Mouse (Mus musculus): ENCODE measurements around the gene AL732309.1.

Gene AL732309.1

DNA sequence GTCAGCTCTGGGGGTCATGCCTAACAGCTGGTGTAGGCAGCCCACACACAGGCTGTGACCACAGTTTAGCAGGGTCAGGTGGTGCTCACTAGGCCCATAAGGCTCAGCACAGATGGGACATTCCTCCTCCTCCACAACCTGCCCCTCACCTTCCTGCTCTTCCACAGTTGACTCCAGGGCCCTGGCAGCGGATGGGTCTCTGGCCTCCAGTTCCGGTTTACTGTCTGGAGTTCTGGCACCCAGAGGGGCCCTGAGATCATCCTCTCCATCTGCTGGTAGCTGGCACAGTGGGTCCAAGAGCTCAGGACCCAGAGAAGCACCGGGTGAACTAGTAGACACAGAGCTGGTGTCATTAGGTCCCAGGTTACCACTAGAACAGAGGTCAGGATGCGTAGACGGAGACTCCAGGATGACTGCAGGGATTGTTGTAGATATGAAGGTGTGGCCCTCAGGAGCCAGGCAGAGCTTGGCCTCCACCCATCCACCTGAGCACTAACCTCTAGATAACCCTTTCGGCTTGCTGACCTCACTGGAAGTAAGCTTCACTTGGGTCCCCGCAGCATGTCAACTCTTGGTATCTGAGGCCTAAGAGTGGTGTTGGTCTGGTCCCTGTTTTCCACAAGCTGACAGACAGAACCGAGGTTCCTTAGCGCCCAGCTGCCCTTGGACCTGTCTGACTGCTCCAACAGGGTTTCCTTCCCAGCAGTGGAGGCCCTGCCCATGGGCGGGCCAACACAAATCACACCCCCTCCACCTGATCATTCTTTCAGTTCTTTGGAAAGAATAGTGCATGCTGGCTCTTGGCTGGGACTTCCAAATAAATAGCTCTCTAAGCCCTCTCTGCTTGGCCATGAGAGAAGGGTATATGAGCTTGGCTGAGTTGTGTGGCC, at the start of gene AL732309.1:
AL732309.1 (minus strand) TSS at position 681 of the 890 bp plus-strand sequence.
- DNase-seq (ENCODE audit: low read depth, low spot score) = no peak

DNA sequence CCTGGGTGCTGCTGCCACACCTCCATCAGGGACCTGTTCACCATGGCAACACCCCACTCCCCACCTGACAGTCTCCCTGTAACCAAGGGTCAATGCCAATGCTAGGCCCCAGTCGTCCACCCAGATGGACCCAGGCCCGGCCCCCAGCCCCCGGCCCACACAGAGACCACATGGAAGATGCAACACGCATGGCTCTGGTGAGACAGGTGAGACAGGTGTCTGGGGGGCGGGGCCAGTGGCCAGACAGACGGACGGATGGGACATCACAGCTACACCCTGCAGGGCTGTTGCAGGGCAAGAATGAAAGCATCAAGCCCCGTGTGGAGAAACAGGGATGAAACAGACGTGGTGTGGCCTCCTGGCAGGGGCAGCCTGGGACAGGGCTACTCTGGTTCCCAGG, 47.0 kb upstream of the AL732309.1 start:
- no peak for DNase-seq (ENCODE audit: low read depth, low spot score)

DNA sequence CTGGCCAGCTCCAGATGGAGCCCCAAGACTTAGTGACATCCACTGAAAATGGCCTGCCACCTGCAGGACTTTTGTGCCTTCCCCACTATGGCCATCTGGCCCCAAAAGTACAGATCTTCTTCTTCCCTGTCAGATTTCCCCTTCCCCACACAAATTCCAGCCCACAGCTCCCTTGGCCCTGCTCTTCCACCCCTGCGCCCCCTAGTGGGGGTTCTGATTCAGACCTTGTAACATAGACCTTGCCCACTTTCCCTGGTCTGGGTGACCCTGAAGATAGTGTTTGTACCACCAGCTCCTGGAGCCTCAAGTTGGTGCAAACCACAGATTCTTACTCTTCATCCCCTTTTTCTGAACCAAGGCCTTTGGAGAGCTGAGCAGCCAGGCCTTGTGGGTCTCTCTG, 46.2 kb upstream of the AL732309.1 start:
- peak; percentile 57 for DNase-seq (ENCODE audit: low read depth, low spot score)

DNA sequence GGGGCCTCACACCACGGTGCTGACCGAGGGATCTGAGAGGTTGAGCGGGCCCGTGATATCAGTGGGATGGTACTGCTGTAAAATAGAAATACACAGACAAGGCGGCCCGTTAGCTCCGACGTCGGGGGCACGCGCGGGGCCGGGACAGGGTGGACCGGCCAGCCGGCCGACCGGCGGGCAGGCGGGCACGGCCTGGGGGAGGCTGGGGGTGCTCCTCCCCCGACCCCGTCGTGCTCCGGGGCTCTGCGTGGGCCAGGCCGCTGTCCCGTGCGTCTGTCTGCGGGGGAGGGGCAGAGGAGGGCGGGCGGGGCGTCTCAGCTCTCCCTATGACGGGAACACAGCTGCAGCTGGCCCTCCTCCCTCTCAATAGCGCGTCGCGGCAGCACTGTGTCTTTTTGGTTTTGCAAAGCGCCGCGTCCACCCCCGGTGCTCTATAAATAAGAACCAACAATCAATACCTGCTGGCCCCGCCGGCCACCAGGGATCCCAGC, 45.4 kb upstream of the AL732309.1 start:
- no peak for DNase-seq (ENCODE audit: low read depth, low spot score)

DNA sequence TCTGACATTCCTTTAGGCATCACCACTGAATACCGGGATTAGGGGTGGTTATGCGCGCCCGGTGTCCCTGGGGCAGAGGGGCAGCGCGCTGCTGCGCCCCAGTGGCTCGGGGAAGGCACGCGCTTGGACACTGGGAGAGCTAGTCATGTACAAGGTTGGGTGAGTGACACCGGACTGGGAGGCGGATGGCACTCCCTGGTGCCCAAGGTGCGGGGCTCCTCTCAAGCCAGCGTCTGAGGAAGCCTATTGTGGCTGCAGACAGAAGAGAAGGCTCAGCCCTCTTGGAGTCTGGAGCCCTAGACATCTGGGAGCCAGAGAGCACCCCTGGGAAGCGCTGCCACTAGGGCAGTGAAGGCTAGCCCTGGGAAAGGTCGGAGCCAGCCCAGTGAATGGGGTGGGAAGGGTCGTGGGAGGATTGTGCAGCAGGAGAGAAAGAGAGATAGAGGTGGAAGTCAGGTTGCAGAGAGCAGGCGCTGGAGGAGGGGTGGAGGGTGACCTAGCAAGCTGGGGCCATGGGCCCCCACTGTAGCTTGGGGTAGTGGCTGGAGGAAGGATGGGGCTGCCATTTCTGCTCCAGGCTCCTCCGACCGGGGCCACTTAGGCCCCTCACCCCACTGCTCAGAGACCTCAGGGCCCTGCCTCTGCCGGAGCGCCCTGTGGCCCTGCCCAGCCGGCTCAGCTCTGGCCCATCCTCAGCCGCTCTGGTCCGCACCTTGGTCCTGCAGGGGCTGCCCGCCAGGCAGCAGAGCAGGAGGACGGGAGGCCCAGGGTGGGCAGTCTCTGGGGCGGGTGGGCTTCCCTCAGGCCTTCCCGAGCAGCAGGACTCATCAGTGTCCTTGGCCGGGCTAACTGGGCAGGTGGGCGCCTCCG, 44.8 kb upstream of the AL732309.1 start:
- DNase-seq (ENCODE audit: low read depth, low spot score) = no peak

DNA sequence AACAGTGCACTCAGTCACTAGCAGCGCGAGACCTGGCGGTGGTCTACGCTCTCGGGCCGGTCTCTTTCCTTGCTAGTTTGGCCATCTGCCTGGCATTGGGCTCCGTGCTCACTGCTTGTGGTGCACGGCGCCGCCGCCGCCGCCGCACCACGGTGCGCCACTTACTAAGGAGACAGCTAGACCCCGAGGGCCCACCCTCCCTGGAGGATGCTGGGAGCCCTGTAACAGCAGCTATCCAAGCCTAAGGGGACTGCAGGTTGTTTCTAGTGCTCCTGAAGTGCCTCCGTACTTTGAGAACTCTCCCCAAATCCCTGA, 44.1 kb upstream of the AL732309.1 start:
- DNase-seq (ENCODE audit: low read depth, low spot score) = no peak

DNA sequence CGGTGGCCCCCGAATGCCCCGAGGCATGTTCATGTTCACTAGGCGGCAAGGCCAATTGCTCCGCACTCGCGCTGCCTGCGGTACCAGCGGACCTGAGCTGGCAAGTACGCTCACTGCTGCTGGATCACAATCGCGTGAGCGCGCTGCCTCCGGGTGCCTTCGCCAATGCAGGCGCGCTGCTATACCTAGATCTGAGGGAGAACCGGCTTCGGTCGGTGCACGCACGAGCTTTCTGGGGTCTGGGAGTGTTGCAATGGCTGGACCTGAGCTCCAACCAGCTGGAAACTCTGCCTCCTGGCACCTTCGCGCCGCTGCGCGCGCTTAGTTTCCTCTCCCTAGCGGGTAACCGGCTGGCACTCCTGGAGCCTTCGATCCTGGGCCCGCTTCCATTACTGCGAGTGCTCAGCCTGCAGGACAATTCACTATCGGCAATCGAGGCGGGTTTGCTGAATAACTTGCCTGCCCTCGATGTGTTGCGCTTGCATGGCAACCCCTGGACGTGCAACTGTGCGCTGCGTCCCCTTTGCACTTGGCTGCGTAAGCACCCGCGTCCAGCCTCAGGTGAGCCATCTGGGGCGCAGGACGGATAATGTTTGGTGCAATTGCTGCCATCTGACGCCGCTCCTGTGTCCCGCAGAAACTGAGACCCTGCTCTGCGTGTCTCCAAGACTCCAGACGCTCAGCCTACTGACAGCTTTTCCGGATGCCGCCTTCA, 43.6 kb upstream of the AL732309.1 start:
- DNase-seq (ENCODE audit: low read depth, low spot score) = no peak

DNA sequence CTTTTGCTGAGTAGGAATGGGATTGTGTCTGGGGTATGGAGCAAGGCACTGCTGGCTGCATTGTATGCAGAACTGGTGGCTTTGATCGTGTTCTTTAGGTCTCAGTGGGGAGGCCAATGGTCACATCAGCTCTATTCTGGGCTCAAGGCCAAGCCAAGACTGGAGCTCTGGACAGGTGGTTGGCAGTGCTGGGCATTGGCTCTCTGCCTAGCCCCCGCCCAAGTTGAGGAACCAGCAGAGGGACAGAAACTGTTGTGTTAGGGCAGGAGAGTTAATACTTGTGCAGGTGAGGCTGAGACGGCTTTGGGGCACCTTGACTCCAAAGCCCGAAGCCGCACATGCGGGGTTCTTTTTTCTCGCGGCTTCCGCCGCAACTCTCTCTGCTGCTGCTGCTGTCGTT, 43.0 kb upstream of the AL732309.1 start, which contains the start of gene Lrrc26:
Lrrc26 (plus strand) TSS at position 265 of the 400 bp plus-strand sequence.
- no peak for DNase-seq (ENCODE audit: low read depth, low spot score)

DNA sequence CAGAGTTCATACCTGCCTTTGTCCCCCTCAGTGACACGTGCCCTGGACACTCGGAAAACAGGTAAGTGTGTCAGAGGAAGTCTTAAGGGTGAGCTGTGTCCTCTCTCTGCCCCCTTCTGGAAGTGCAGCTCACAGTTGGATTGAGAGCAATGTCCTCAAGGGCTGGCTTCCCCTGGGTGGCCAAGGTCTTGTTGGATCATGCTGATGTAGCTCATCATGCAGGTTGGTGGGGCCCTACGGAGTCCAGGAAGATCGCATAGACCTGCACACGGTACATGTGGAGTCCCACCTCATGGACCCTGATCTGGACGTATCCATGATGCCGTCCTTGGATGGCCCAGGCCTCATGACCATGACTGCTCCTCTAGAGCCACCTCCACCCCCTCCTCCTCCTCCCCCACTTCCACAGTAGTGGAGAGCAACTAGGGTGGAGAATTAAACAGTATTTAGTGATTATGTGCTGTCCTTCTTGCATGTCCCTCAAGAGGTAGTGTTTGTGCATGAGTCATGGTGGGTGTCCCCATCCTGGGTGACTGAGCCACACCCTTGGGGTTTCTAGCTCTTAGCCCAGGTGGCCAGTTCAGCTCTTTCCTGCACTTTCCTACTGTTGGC, 42.2 kb upstream of the AL732309.1 start:
- DNase-seq (ENCODE audit: low read depth, low spot score) = no peak

DNA sequence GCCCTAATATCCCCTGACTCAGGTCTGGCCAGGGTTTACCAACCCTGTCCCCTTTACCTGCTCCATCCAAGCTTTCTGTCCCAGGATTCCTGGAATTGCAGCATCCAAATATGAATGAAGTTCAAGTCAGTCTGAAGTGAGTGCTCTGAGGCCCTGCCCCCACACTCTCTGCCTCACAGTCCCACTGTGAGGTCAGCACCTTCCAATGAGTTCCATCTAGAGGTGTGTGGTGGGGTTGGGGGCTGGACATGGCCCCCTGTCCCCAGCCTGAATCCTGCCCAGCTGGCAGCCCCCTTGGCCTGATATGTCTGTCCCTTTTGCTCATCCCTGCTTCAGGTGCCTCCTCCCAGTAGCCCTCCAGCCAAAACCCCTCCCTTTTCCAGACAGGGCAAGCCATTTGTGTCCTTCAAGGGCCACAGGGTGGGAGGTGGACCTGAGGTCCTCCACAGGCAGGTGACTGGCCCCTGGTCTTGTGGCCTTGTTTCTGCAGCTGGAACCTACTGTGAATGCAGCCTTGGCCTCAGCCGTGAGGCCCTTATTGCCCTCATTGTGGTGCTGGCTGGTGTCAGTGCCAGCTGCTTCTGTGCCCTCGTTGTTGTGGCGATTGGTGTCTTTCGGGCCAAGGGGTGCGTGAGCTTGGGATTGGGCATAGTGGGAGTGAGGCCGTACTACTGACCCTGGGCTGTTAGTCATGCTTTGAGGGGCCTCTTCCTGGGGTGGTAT, 41.4 kb upstream of the AL732309.1 start, which contains the start of gene Tmem210:
Tmem210 (plus strand) TSS at position 219 of the 723 bp plus-strand sequence.
- no peak for DNase-seq (ENCODE audit: low read depth, low spot score)

DNA sequence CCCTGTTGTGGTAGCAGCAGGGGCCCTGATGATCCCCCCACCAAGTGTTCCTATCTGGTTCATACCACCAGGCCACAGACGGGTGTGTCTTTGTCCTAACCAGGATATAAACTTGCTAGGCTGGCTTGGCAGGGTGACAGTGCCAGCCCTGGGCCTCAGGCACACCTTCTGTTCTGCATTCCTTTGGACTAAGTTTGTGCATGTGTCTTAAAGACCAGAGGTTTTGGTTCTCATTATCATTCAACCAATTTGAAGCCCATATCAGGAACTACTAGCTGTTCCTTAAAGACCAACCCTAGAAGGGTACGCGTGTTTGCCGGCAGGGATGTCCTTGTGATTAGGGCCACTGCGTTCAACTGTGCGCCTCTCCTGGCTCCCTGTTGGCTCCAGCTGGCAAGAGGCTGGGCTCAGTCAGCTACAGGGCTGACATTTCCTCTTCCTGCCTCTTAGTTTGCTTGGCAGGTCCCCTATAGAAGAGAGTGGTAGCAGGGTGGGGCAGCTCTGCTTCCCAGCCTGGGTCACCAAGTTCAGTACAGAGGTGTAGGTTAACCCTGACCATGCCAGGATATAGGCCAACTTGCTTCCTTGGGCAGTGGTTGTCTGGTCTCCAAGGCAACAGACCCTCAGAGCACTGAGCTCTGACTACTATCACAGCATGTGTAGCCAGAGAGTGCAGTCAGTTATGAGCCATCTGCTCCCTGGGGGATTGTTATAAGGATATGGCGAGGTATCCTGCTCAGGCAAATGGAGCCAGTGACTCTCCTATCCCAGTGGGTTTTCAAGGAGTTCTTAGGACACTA, 40.4 kb upstream of the AL732309.1 start:
- DNase-seq (ENCODE audit: low read depth, low spot score) = no peak

DNA sequence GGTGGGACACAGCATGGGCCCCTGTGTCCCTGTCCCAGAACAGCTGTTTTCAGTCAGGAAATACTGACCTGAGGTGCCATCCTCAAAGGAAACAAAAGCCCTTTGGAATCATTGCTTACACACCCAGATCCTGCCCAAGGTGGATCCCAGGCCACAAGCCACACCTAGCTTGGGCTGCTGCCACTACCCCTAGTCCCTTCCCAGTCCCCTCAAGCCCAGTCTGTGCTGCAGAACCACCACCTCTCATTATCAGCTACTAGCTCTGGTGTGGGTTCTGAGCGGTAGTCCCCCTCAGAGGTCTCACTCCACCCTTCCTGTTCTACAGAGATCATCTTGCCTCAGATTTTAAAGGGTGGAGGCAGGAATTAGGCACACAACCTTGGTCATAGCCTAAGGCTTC, 39.7 kb upstream of the AL732309.1 start:
- no peak for DNase-seq (ENCODE audit: low read depth, low spot score)

DNA sequence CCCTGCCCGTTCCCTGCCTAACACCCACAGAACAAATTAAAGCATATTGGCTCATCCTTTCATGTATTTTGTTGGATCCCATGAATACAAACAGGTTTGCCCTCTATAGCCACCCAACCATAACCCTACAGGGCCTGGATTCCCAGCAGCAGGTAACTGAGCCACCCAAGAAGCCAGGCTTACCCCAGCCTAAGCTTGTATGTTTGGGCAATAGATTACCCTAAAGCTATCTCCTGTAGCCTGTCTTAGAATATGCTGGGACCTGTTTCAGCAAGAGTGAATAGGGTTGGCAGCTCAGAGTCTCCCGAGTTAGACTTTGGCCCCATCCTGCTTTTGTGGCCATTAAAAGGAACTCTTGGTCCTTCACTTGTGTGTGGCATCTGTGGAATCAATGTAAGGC, 38.9 kb upstream of the AL732309.1 start:
- DNase-seq (ENCODE audit: low read depth, low spot score) = no peak

DNA sequence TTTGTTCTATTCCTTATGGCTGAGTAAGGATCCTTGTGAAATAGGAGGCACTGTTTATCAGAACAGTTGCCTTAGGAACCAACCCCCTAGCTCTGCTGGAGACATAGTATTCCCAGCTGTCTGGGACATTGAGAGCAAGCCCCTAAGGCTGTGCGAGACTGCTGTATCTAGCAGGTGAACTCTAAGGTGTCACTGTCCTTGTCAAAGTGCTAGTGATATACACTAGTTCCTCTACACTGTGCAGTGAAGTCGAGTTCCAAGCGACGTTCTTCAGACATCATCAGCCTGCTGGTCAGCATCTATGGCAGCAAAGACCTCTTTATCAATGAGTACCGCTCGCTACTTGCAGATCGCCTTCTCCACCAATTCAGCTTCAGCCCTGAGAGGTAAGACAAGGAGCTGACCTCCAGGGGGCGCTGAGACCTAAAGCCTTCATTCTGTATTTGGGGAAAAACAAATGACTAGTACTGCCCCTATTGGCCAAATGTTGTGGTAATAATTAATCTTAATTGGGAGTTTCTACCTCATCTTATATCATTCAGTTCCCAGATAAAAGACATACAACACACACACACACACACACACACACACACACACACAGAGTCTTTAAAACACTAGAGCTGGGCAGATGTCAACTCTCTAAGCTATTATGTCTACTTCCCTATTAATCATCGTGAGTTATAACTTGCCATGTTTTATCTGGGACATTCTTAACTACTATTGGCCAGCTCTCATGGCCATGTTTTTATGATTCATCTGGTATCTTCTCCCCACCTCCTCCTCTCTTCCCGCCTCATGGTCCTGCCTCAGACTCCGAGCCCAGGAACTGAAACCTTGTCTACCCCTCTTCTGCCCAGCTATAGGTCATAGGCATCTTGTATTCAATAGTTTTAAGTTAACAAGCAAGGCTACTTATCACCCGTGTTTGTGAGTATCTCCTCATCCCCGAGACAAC, 32.5 kb upstream of the AL732309.1 start:
- peak; percentile 81 for DNase-seq (ENCODE audit: low read depth, low spot score)

DNA sequence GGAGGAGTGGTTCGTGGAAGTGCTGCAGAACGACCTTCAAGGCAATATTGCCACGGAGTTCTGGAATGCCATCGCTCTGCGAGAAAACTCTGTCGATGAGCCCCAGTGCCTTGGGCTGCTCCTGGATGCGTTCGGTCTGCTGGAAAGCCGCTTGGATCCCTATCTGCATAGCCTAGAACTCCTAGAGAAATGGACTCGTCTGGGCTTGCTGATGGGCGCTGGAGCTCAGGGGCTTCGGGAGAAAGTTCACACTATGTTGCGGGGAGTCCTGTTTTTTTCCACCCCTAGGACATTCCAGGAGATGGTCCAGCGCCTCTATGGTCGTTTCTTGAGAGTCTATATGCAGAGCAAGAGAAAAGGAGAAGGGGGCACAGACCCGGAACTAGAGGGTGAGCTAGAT, 26.3 kb upstream of the AL732309.1 start:
- DNase-seq (ENCODE audit: low read depth, low spot score) = no peak

DNA sequence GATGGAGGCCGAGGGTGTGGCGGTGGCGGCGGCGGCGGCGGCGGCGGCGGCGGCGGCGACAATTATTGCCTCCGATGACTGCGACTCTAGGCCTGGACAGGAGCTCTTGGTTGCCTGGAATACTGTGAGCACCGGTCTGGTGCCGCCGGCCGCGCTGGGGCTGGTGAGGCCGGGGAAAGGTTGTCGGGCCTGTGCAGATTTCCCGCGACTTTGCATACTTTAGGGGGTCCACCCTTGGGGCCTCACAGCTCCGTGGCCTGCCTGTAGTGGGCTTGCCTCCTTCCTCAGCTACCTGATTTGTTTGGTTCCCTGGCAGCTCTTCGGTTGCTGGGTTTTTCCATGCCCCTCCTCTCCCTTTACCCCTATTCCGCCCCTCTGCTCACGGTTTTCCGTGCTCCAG, 25.9 kb upstream of the AL732309.1 start:
- DNase-seq (ENCODE audit: low read depth, low spot score) = no peak

DNA sequence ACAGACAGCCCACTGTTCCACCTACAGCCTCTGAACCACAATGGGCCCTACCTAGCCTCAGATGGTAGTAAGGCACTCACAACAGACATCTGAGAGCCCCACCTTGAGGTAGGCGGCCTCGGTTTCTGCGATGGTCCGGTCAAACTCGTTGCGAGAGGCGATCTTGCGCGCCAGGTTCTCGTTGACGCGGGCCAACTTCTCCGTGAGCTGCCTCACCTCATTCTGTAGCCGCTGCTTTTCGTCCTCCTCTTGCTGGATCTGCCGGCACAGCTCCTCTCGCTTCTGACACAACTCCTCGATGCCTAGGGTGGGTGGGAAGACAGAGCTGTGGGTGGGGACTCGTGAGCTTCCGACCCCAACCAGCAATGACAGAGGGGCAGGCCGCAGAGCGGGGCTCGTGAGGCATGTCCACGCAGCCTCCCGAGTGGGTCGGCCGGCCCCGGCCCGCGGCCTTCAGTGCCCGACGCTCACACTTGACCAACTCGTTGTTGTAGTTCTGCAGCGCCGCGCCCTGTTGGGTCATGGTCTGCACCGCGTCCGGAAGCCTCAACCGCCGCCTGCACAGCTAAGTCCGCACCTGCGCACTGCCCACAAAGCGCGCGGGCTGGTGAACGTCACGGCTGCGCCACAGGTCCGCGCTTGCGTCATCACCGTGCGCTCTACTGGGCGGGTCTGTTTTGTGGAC, 25.3 kb upstream of the AL732309.1 start, which contains the start of the genes Ssna1 and Anapc2:
Ssna1 (minus strand) TSS at position 612 of the 685 bp plus-strand sequence.
Anapc2 (plus strand) TSS at position 652 of the 685 bp plus-strand sequence.
- peak; percentile 97 for DNase-seq (ENCODE audit: low read depth, low spot score)
